Mouse (Mus musculus): Measurements from ENCODE around the gene Nrxn3.

GRCm38 (mm10) chr12:90332459-90332858 lies 1609.8 kb downstream of the Nrxn3 start:
- TF ChIP-seq CTCF (IDR thresholded peaks at IDR 0.05; ENCODE audit: control insufficient read depth, insufficient read depth, insufficient replicate concordance, low read depth, low read length) (no peak), POLR2A (IDR thresholded peaks at IDR 0.05; ENCODE audit: control insufficient read depth, low read depth, low read length) (no peak)
